Mouse (Mus musculus) stomach, postnatal 0 days (tissue): ENCODE results near the gene Ube2n. TPM values are rescaled to one million over a fixed set of nuclear protein-coding genes. Genes with fewer than 3 reads are reported as not detected.

ENCODE experiments used
- ATAC-seq: fragments of 200-750 bp; cut with Nextera tagmentation; 2 replicates; pipeline ENCODE4 v1.8.0; 2017; ENCODE audit not compliant: low FRiP score, low TSS enrichment
- DNase-seq: peaks from one replicate; pipeline ENCODE4 v3.0.0-alpha.2; 2016; ENCODE audit warnings: low spot score
- H3K27ac ChIP-seq: fragments of 300-500 bp; sonication (generic); replicated peaks from 2 replicates; pipeline ENCODE4 v1.5.1; 2014; ENCODE audit warnings: mild to moderate bottlenecking, control low read depth
- H3K27me3 ChIP-seq: fragments of 300-500 bp; sonication (generic); 2 replicates; pipeline ENCODE4 v1.6.1; 2014; ENCODE audit warnings: low read length; ENCODE audit not compliant: control insufficient read depth, insufficient read depth
- H3K36me3 ChIP-seq: fragments of 300-500 bp; sonication (generic); 2 replicates; pipeline ENCODE4 v1.6.1; 2014; ENCODE audit warnings: low read length, mixed read lengths; ENCODE audit not compliant: control insufficient read depth, insufficient read depth
- H3K4me1 ChIP-seq: fragments of 300-500 bp; sonication (generic); replicated peaks from 2 replicates; pipeline ENCODE4 v1.6.1; 2014; ENCODE audit warnings: antibody characterized with exemption; ENCODE audit not compliant: control insufficient read depth, insufficient read depth
- H3K4me2 ChIP-seq: fragments of 300-500 bp; sonication (generic); replicated peaks from 2 replicates; pipeline ENCODE4 v1.6.1; 2014; ENCODE audit warnings: low read depth, mild to moderate bottlenecking, control low read depth, moderate library complexity
- H3K4me3 ChIP-seq: fragments of 300-500 bp; sonication (generic); 2 replicates; pipeline ENCODE4 v1.5.1; 2014; ENCODE audit warnings: low read depth, low read length, control low read depth
- H3K9ac ChIP-seq: fragments of 300-500 bp; sonication (generic); 2 replicates; pipeline ENCODE4 v1.6.1; 2014; ENCODE audit warnings: mild to moderate bottlenecking, low read length, control low read depth, mixed read lengths
- H3K9me3 ChIP-seq: fragments of 300-500 bp; sonication (generic); 2 replicates; pipeline ENCODE4 v1.6.1; 2016; ENCODE audit warnings: low read length; ENCODE audit not compliant: control insufficient read depth
- CTCF ChIP-seq: IDR thresholded peaks from 2 replicates; pipeline ENCODE4 v1.5.1; 2016; ENCODE audit warnings: antibody characterized with exemption, low read depth, mild to moderate bottlenecking, moderate library complexity
- EP300 ChIP-seq: optimal IDR thresholded peaks from 2 replicates; pipeline ENCODE3; 2016; ENCODE audit warnings: antibody characterized with exemption
- WGBS: fragments of 180-500 bp; shearing (Covaris S2); extraction: QIAGEN DNeasy Blood & Tissue Kit; methylation state at CpG from one replicate; pipeline ENCODE4 v1.1.7; 2014; 5-methylcytosine and 5-hydroxymethylcytosine counted together
- polyA plus RNA-seq: library from polyadenylated mRNA; unstranded; fragments of >200 nt; fragmentation: Nextera tagmentation; extraction: Ambion mirVana; gene quantifications from 2 replicates; pipeline ENCODE4 v1.2.1, GENCODE M21; 2015

Gene Ube2n
- polyA plus RNA-seq, 1 experiment from 2014 or later, result 229 TPM

DNA sequence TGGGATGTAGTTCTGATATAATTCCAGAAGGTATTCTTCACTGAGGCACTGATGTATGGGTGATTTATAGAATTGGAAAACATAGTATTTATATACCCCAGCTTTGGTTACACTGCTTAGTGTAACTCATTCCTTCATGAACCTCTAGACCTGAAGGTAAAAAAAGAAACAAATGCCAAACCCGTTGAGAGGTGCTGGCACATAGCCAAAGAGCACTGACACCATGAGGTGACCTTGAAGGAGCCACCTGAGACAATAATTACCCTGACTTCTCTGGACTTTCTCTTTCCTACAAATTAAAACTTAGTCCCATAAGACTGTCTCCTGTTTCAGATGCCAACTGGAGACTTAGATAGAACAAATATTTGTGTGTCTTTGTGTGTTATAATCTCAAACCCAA lies 10.6 kb upstream of the Ube2n start:
- WGBS, result 9% methylated on average over 1 of the region's 1 CpGs
- TF ChIP-seq EP300 (no peak), CTCF (no peak)
- Histone ChIP-seq H3K27me3 (no peaks in the 10 kb centered on the region), H3K36me3 (no peaks in the 10 kb centered on the region), H3K4me1 (no peaks in the 10 kb centered on the region), H3K9me3 (no peaks in the 10 kb centered on the region), H3K27ac (no peak overlapping the region), H3K4me3 (no peak overlapping the region), H3K4me2 (no peak overlapping the region), H3K9ac (no peak overlapping the region)
- no peak for DNase-seq
- ATAC-seq, result no peak

DNA sequence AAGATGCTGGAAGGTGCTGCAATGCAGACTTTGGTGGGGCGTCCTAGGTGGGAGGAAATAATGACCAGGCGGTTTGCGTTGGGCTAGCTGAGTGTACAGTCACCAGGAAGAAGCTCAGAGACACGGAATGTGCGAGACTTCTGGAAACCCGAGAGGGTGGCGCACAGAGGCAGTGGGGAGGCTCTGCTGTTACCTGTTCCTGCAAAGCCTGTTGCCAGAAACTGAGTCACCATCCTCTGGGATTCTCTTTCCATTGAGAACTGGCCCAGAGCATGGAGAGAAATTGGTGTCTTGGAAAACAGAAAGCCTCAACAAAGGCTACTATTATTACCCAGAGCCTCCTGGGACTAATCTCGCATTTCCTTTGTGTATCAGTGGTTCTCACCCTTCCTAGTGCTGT lies 6.8 kb upstream of the Ube2n start:
- no peaks in the 10 kb centered on the region for H3K9me3 ChIP-seq
- WGBS, result 67% methylated on average over 8 of the region's 8 CpGs
- H3K27me3 ChIP-seq, result no peaks in the 10 kb centered on the region
- no peaks in the 10 kb centered on the region for H3K4me1 ChIP-seq
- 0 out of 2 replicates have a peak, but pooled peaks have one; percentile 30 for ATAC-seq
- DNase-seq, result no peak
- H3K9ac ChIP-seq, result no peak overlapping the region
- no peak overlapping the region for H3K4me2 ChIP-seq
- no peak overlapping the region for H3K4me3 ChIP-seq
- no peak for TF ChIP-seq CTCF
- no peaks in the 10 kb centered on the region for H3K36me3 ChIP-seq
- H3K27ac ChIP-seq, result 0 out of 2 replicates have a peak overlapping the region, but pooled peaks have one; percentile 53

DNA sequence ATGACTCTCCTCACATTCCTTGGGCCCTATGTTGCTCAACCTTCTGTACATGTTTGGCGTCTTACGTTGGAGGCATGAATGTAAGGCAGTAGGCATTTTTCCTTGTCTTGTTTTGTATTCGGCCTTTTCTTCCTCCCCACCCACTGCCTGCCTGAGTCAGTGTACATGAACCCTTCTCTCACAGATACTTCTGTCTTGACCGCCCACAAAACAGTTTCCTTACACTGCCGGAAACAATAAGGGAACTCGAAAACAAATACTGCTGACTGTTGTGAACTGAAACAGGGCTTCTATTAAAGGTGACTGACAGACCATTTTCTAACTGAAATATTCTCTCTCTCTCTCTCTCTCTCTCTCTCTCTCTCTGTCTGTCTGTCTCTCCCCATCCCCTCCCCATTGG lies 6.2 kb upstream of the Ube2n start:
- no peaks in the 10 kb centered on the region for H3K27me3 ChIP-seq
- H3K4me1 ChIP-seq, result no peaks in the 10 kb centered on the region
- no peaks in the 10 kb centered on the region for H3K36me3 ChIP-seq
- H3K4me3 ChIP-seq, result no peak overlapping the region
- no peaks in the 10 kb centered on the region for H3K9me3 ChIP-seq
- no peak overlapping the region for H3K4me2 ChIP-seq
- no peak for TF ChIP-seq CTCF
- TF ChIP-seq EP300, result no peak
- peak overlapping the region; percentile 53 for H3K27ac ChIP-seq
- DNase-seq (no peak), ATAC-seq (peak; percentile 34; the same call in 1 of the 2 replicates)
- no peak overlapping the region for H3K9ac ChIP-seq
- 56% methylated on average over 6 of the region's 6 CpGs for WGBS

DNA sequence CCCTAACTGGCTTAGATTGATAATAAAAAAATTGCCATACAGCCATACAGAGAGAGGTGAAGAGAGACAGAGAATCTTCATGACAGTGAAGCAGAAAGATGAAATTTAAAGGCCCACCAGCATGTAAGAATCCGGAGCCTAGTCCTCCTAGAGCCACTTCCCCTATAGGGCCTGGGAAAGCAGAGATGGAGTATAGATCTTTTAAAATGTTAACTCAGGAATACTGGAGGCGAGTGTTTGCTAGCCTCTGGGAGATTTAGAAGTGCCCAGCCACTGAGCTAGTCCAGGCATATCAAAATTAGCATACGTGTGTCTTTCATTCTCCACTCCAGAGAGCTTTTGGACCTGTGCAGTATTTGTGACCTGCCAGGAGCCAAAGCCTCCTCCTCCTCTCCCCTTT lies 5.7 kb upstream of the Ube2n start:
- TF ChIP-seq CTCF (no peak), EP300 (no peak)
- no peak overlapping the region for H3K9ac ChIP-seq
- H3K27me3 ChIP-seq, result no peaks in the 10 kb centered on the region
- peak overlapping the region; percentile 26; the same call in 1 of the 2 replicates for H3K27ac ChIP-seq
- H3K9me3 ChIP-seq, result no peaks in the 10 kb centered on the region
- H3K4me2 ChIP-seq, result no peak overlapping the region
- DNase-seq (no peak), ATAC-seq (no peak)
- no peak overlapping the region for H3K4me3 ChIP-seq
- no peaks in the 10 kb centered on the region for H3K36me3 ChIP-seq
- H3K4me1 ChIP-seq, result no peaks in the 10 kb centered on the region
- WGBS, result 64% methylated on average over 3 of the region's 3 CpGs

DNA sequence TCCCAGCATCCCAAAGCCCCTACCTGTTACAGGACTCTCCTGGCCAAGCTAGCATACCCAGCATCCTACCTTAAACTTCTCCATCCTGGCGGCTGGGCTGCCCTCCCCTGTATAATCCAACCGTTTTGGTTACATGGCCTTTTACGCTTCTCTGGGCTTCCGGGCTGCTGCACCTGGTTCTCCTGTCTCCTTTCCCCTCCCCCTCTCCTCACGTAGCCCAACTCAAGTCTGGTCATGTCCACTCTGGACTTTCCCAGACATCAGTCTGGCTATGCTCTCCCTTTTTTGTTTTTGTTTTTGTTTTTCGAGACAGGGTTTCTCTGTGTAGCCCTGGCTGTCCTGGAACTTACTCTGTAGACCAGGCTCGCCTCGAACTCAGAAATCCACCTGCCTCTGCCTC lies 2.3 kb upstream of the Ube2n start:
- no peak overlapping the region for H3K9ac ChIP-seq
- H3K4me2 ChIP-seq, result no peak overlapping the region
- H3K4me3 ChIP-seq, result no peak overlapping the region
- DNase-seq, result no peak
- TF ChIP-seq EP300, result no peak
- TF ChIP-seq CTCF, result no peak
- H3K4me1 ChIP-seq, result no peaks in the 10 kb centered on the region
- 84% methylated on average over 8 of the region's 8 CpGs for WGBS
- H3K27ac ChIP-seq, result no peak overlapping the region
- H3K9me3 ChIP-seq, result no peaks in the 10 kb centered on the region
- H3K27me3 ChIP-seq, result no peaks in the 10 kb centered on the region
- H3K36me3 ChIP-seq, result no peaks in the 10 kb centered on the region
- ATAC-seq, result no peak

DNA sequence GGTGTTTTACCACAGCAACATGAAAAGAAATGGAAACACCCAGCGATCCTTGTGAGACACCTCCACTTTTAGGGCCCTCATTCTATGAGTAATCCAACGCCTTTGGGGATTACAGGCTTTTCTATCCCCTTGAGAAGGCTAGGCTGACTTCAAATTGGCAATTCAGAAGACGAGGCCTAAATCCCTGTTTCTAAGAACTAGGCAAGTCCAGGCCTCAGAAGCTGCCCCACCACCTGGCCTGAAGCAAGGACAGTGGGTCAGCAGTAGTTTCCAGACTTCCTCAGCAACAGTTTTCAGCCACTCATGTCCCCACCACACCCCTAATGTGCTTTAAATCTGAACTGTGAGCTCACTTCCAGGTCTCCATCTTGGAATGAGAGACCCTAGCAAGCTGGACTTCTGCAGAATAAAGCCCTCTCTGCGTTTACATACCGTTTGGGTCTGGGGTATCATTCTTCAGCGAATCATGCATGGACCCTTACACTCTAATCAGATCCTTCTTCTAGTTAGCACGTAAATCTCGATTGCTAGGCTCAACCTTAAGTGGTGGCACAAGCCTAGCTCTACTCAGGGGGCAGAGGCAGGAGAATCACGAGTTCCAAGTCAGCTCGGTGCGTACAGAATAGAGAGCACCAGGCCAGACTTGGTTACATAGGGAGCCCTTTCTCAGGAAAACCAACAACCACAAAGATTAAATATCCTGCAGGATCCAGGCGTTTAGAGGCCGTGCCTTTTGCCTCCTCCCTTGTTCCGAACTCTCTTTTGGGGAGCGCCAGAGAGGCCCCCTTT lies 983 bp upstream of the Ube2n start:
- Histone ChIP-seq H3K36me3 (no peaks in the 10 kb centered on the region), H3K4me3 (peak overlapping the region; percentile 87), H3K27ac (peak overlapping the region; percentile 98), H3K9ac (peak overlapping the region; percentile 97), H3K9me3 (no peaks in the 10 kb centered on the region), H3K4me1 (no peaks in the 10 kb centered on the region), H3K4me2 (peak overlapping the region; percentile 55), H3K27me3 (no peaks in the 10 kb centered on the region)
- ATAC-seq (no peak; the same call in 1 of the 2 replicates), DNase-seq (no peak)
- TF ChIP-seq CTCF, result no peak
- no peak for TF ChIP-seq EP300
- 32% methylated on average over 15 of the region's 15 CpGs for WGBS
